Mouse (Mus musculus) layer of hippocampus, adult 9-10 months (tissue): ENCODE data around the gene Ercc1.

ENCODE experiments used
- DNase-seq: peaks from one replicate; pipeline ENCODE4 v3.0.0; 2022; ENCODE audit warnings: low spot score

Ercc1 gene

DNA sequence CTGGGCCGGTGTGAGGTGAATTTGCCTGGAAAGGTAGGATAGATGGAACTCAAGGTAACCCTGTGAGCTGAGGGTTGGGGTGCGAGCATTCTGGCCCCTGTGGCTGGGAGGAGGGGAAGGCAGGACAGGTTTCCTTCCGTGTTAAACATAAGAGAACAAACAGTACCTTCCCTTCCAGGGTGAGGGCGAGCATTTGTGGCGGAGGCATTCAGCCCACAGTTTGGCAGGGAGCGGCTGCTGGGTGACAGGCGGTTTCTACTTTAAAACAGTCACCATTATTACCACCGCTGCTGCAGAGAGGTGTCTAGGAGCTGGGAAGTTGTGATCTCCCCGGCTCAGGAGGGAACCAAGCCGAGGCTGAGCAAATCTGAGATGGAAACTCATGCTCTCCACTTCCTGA lies 7.5 kb upstream of the Ercc1 start:
- no peak for DNase-seq

GRCm38 (mm10) chr7:19338060-19338459 lies 6.5 kb upstream of the Ercc1 start:
- DNase-seq = no peak

GRCm38 (mm10) chr7:19338596-19338995 lies 6.0 kb upstream of the Ercc1 start:
- no peak for DNase-seq

GRCm38 (mm10) chr7:19341250-19341649 lies 3.3 kb upstream of the Ercc1 start:
- DNase-seq = no peak

DNA sequence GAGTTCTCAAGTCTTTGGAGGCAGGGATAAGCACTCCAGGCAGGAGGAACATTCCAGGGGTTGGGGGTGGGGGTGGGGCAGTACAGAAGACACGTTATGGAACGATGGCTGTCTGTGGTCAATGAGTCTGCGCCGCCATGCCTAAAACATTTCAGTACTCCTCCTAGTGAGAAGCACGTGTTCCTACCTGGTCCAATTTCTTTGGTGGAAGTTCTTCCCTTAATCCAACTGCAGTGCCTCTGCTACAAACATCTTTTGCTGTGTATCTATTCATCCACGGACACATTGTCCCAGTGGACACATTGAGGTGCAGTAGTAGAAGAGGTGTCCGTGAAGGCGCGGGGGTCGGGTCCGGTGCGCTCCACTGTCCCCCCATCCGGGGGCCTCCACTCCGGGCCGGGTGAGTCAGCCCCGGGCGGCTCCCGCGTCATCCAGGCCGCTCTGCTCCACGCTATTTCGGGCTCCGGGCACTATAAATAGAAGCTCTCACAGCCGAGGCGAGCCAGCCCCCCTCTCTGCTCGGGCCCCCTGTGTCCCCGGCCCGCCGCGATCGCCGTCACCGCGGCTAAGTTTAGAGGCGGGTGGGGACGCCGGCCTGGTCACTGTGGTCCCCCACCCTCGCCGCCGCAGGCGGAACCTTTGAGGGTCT lies 2.7 kb upstream of the Ercc1 start:
- DNase-seq = no peak

DNA sequence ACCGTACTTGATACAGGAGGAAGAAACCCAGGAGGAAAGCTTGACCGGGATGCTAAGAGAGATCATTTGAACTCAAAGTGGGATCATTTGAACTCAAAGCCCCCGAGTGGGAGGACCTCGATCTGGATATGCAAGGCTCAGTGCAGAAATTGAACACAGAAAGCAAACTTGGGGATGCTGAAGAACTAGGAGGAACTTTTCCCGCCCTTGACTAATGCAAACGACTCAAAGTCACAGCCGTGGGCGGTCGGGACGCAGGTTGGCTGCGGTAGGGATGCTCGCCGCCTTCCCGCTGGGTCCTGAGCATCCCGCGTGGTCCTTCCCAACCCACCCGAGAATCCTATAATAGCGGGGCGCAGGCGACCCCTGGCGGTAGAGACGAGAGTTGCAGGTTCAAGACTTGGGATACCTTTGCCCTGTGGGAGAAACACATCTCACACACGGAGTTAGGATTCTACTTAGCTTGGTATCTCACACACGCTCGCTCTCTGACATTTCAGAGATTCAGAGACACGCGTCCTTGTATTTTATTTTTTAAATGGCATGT lies 2.0 kb upstream of the Ercc1 start:
- peak; percentile 91 for DNase-seq

GRCm38 (mm10) chr7:19343210-19343808 lies 1.3 kb upstream of the Ercc1 start:
- DNase-seq = no peak

DNA sequence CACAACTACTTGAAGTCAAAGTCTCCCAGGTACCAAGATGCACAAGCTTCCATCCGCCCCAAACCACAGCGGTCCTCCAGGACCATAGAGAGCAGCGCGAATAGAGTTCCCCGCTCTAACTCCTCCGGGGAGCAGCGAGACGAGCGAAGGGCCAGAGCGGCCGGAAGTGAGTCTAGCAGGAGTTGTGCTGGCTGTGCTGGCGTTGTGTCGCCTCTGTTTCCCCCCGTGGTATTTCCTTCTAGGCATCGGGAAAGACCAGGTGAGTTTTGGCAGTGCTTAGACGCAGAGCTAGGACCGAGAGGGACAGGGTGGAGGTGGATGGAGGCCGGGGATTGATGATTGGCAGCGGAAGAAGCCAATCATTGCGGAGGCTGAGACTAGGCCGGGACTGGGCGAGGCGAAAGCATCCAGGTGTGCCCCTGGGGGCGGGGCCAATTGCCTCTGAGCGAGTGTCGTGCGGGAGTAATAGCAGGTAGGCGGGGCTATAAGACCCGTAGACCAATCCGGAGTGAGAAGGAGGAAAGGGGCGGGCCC lies 427 bp downstream of the Ercc1 start:
- DNase-seq = peak; percentile 87

DNA sequence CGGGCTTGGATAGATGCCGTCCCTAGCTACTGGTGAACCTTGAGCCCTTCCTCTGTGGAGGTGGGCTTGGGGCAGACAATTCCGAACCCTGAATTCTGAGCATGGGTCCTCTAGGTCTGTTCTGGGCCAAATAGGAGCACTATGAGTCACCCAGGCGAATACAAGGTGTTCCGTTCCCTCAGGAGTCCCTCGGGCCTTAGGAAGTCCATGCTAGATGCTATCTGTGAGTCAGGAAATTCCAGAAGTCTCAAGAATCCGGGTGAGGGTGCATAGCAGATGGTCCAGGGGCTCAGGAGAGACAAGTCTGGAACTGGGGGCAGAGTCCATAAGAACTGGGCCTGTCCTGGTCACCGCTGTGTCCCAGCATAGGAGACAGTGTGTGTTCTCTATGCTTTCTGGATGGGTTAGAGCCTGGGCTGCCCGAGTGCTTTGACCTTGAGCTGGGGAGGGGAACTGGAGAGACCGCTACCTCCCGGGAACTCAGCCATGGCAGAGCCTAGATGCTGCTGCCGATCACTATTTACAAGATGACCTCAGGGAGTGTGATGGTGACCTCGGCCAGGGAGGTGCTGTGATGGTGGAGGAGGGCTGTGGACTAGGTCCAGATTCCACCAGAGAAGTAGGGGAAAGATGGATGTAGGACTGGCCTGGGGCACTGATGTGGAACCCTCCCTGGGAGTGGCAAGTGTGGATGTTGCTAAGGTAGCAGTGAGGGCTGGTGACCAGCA lies 4.8 kb downstream of the Ercc1 start:
- DNase-seq = no peak

DNA sequence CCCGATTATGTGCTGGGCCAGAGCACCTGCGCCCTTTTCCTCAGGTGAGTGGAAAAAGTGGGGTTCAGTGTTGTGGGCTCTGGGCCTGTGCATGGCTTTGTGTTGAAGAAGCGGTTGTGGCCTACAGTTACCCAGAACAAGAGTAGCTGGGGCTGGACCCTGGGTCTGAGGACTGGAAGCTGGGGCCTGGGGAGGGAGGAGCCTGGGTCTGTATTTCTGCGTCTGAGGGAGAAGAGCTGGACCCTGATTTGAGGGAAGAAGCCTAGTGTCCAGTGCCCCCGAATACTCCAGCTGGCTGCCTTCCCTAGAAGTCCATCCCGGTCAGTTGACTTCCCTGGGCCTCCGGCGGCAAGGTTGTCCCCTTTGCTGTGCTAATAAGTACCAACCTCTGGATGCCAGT lies 5.6 kb downstream of the Ercc1 start:
- DNase-seq = no peak

GRCm38 (mm10) chr7:19354991-19355390 lies 10.4 kb downstream of the Ercc1 start:
- no peak for DNase-seq

DNA sequence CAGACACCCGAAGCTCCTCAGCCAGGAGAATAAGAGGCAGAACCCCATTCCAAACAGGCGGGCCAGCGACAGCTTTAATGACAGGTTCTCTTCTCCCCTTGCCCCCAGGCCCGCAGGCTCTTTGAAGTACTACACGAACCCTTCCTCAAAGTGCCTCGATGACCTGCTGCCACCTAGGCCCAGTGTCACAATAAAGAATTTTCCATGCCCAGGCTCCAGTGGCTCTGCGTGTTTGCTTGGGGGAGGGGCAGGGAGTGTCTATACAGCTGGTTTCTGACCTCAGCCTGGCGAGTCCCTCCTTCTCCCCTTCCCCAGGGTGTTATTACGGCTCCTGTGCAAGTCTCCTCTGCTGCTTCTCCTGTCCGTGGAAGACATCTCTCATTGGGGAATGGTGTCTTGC lies 11.7 kb downstream of the Ercc1 start:
- no peak for DNase-seq

DNA sequence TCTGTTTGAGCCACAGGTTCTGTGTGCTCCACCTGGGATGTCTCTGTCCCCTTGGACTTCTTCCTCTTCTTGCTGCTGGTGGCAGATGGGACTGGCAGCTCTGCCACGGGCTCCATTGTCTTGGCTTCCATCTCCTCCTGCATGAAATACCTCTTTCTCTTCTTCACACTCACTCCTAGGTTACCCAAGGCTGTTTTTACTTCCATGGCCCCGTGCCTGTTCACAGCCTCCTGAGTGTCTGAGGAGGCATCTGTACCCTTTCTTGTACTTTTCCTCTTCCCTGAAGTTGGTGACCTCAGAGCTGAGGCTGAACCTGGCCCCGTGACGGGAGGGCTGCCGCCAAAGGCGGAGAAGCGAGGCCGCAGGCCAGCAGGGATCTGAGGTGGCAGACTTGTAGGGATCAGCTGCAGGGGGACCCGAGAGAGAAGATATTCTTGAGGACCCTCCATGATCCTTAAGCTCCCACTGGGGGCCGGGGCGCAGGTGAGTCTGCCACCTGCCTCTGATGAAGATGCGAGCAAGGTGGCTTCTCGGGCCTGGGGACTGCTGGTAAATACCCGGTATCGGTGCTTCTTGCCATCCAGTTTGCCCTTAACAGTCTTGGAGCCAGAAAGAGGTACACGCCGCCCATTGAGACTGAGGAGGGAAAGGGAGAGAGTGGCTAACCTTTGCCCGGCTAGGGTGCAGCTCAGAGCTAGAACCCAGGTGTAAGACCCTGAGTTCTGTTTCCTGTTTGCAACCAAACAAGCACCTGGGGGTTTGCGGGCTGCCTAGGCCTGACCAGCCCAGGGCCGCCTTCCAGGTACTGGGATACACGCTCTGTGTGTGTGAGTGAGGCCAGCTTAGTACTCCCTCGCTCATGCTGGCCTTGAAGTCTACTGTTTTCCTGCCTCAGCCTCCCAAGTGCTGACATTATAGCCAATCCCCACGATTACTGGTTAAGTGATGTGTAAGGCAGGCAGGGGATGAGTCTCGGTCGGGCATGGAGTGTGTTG lies 13.1 kb downstream of the Ercc1 start:
- DNase-seq = no peak

DNA sequence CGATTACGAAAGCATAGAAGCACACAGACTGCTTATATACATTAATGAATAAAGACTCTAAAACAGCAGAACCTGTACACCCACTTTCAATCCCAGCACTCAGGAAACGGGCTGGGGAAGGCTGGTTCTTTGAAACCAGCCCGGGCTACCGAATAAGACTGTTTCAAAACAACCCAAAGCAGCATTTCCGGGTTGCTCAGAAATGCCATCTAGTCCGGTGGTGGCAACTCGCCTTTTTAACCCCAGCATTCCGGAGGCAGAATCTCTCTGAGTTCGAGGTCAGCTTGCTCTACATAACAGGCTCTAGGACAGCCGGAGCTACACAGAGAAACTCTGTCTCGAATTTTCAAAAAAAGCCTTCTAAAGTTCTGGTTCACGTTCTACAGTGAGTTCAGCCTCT lies 14.1 kb downstream of the Ercc1 start:
- DNase-seq = no peak

GRCm38 (mm10) chr7:19359299-19359891 lies 14.8 kb downstream of the Ercc1 start, which contains the start of the genes Cd3eap and Ppp1r13l:
Cd3eap (minus strand) TSS chr7:19359483.
Ppp1r13l (plus strand) TSS chr7:19359749.
- peak; percentile 79 for DNase-seq

GRCm38 (mm10) chr7:19359892-19360641 lies 15.5 kb downstream of the Ercc1 start:
- no peak for DNase-seq

DNA sequence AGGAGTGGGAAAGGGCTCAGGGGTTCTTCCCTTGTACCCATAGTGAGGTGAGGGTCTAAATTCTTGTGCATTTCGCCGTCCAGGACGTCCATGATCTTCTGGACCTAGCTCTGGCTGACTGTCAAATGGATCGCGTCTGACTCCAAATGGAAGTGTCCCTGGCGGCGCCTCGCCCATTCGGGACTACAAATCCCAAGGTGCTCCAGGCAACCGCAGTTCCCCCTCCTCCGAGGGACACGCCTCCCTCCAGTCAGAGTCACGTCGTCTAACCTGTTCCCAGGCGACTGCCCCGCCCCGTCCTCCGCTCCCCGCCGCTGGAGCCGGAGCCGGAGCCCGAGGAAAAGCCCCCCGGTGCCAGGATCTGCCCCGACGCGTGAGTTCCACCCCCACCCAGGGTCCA lies 16.4 kb downstream of the Ercc1 start:
- peak; percentile 76 for DNase-seq

DNA sequence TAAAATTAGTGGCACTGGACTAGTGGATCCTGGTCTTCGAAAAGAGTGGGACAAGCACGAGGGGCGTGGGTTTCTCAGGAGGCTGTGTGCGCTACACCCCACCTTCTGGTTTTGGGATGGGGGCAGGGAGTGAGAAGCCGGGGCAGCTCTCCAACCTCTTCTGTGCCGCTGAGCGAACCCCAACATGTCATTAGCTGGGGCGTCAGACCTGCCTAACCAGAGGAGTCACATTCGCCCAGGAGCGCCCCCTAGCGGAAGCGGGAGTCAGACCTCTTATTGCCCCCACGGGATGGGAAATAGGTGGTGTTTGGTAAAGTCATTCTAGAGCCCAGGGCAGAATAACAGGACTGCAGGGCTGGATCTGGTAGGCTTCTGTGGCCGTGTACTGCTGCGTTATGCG lies 17.1 kb downstream of the Ercc1 start:
- no peak for DNase-seq

- DNase-seq = no peak
Observed at GRCm38 (mm10) chr7:19362276-19362675, 17.7 kb downstream of the Ercc1 start.

DNA sequence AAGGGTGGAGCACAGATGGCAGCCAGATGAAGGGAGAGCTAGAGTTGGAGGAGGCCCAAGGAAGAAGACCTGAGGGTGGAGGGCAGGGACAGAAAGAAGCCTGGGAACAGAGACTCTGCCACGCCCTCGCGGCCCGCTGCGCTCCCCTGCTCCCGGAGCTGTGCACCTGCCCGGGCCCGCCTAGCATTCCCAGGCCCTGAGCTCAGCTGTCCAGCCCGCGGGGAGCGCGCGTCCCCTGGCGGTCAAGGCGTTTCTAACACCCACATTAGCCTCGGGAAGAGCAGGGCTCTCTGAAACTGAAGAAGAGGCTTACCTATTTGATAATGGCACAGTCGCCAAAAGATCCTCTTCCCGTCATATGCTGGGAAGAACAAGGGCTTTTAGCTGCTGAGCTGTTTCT lies 19.3 kb downstream of the Ercc1 start:
- no peak for DNase-seq
